Mouse (Mus musculus) embryo, embryonic 11.5 days (tissue): Measurements from ENCODE around the gene A230050P20Rik.
A peak's percentile ranks its signal among the peaks of the same experiment; 100 is the strongest.

Source experiments
- DNase-seq: peaks from one replicate; pipeline ENCODE4 v3.0.0-alpha.2; 2012; ENCODE audit warnings: low read depth, low spot score

A230050P20Rik gene

DNA sequence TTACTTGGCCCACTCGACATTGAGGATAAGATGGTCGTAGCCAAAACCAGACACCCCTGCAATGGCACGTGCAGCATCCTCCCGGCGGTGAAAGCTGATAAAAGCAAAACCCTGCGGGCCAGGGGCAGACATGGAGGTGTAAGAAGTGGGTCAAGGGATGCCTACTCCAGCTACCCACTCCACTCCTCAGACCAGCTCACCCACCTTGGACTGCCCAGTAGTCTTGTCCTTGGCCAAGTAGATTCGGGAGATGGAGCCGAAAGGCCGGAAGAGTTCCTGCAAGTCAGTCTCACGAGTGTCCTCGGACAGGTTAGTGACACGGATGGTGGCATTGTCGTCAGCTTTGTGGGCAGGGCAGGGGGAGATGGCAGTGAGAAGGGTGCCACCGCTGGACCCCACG lies 26.2 kb downstream of the A230050P20Rik start:
- DNase-seq = no peak

DNA sequence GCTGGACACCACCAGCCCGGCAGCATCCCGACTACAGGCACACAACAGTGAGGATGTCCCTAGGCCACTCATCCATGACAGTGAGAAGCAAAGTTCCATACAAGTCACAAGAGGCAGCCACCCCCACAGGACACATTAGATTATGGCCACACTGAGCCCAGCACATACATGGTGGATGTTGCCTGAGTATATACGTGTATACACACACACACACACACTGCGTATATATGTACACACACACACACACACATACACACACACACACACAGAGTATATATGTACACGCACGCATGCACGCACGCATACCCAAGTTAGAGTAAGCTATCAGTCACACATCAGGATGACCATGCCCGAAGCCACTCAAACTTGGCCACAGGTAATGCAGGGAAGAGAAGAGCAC lies 26.9 kb downstream of the A230050P20Rik start:
- no peak for DNase-seq

DNA sequence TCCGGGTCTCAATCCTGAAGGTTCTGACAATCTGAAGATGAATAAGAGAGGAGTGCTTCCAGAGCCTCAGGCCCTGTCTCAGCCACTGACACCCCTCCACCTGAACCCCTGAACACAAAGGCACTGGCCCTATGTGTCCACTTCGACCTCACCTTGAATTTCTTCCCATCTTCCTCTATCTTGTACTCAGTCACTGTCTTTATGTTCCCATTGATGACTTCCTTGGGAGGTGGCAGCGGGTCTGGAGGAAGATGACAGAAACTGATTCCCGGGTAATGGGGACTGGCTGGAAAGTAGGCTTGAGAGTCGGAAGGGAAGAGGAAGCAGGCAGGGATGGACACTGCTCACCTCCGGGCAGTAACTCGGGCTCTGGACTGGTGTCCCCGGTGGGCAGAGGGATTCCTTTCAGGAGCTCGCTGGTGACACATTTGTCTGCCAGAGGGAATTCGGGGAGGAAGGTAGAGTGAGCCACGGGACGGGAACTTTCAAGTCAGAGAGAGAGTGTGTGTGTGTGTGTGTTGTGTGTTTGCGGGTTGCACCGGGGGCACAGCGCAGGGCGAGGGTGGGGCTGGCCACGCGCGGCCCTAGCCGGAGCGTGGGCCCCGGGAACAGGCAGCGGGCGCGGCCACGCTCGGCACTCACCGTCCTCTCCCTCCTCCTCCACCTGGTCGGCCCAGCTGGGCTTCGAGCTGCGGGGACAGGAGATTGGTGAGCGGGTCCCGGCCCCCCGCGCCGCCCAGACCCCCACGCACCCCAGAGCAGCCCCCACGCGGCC lies 29.5 kb downstream of the A230050P20Rik start:
- DNase-seq = no peak

DNA sequence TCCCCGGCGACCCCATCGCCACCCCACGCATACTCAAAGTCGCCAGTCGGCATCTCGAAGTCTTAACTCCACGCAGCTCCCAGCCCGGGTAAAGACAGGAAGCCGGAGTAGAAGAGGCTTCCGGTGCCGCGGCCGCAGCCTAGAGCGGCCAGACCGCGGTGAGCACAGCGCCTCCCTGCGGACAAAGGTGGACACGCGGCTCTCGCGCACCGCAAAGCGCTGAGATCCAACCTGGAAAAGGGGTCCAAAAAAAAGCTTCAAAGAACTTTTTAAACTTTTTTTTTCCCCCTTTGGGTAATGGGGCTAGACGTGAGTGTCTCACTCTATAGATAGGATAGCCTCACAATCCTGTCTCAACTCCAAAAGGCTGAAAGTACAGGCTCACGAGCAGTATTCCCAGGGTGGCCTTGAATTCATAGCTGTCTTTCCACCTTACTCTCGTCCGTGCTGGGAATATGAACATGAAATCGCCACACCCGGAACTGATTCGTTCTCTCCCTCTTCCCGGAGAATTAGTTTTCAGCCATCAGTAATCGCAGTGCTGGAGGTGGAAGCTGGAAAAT lies 30.1 kb downstream of the A230050P20Rik start, which contains the start of gene Eif3g:
TSS of gene Eif3g (minus strand) at position 113 of the 563 bp plus-strand sequence.
- DNase-seq = peak; percentile 67

DNA sequence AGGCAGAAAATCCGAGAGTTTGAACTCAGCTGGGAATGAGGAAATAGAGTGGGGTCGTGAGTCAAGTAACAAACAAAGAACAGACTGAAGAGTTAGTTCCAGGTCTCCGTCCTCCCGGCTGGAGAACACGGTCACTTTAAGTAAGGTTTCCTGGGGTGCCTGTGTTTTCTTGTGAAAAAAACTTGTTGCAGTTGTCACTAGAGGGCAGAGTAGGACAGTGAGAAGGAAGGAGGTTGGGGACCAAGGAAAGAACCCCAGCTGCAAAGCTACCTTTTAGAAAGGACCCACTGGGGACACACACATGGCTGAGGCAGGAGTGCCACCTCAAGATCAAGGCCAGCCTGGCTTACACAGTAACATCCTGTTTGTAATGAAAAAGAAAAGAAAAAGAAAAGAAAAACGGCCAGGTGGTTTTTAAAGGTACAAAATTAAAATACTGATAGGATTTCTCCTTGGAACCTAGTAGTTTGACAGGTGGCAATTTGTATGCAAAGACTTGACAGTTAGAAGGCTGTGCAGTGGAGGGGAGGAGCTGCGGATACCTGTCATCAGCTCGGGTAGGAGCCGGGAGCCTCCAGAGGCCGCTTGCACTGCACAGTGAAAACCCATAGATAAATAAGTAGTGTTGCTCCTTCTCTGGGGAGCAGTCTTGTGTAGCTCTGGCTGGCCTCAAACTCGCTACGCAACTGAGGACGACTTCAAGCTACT lies 33.2 kb downstream of the A230050P20Rik start:
- DNase-seq = no peak

DNA sequence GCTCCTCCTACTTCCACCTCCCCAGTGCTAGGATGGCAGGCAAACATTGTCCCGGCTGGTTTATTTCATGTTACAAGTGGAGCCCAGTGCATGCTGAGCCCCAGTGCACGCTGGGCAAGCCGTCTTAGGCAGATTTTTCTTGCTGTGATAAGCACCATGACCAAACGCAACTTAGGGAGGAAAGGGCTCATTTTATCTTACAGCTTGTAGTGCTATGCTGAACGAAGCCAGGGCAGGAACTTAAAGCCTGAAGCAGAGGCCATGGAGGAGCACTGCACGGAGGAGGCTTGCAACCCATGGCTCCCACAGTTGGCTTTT lies 33.7 kb downstream of the A230050P20Rik start:
- DNase-seq = no peak

DNA sequence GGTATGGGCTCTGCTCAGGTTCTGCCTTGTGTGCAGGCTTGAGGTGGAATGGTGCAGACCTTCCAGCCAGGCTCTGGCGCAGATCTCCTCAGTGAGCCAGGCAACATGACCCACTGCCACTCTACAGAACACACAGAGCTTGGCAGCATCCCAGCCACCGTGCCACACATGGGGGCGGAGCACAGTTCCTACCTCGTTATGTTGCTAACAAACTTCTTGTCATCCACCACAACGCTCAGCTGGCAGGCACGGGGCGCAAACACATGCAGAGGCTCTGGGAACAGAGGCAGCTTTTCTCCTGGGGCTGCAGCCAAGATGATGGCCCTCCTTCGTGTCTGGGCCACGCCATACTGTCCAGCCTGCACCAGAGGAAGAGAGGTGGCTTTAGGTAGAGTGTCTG lies 41.5 kb downstream of the A230050P20Rik start:
- DNase-seq = no peak

DNA sequence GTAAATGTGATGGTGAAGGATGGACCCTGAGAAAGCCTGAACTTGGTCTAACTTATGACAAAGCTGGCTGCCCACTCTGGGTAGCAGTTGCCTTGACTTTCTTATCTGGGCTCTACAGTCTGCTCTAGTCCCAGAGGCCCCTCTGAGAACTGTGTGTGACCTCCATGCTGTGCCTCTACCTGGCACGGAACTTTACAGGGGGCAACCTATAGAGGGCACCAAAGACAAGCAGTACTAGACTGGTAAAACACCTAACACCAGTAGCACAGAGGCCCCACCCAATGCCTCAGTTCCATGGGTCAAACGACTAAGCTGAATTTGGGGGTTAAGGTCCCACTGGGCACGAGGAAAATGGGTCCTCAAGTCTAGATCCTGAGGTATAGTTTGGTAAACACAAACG lies 47.7 kb downstream of the A230050P20Rik start:
- no peak for DNase-seq

DNA sequence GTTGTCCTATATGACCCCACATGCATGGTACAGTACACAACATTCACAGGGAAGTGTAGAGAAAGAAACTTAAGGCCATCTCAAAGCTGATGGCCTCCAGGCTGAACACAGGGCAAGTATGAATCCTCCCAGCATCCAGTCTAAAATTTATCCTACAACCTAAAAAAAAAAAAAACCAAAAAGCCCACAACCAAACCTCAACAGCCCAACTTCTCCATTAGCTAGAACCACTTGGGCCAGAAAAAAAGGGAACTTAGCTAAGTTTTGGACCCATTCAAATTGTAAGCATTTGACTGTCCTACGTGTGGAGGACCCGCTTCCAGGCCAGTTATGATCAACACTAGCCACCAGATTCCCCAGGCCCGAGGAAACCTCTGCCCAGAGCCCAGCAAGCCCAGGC lies 54.8 kb downstream of the A230050P20Rik start:
- no peak for DNase-seq
